Mouse (Mus musculus): ENCODE measurements around the gene Sgk1. TPM values are rescaled to one million over a fixed set of nuclear protein-coding genes. Genes with fewer than 3 reads are reported as not detected.
"Not testable (repeated sequence)": the region's sequence is repeated elsewhere in the genome, so short reads cannot be mapped to it uniquely, and the experiment has no call there.

Gene Sgk1
- total RNA-seq, 1 experiment from 2014 or later: 5.3 TPM

- ATAC-seq (replicated peaks; ENCODE audit: low read depth, poor library complexity, severe bottlenecking): no peak
These were observed 23.5 kb upstream of the Sgk1 start for GRCm38 (mm10) chr10:21858437-21858974.

GRCm38 (mm10) chr10:21866504-21866903 lies 15.5 kb upstream of the Sgk1 start:
- ATAC-seq (replicated peaks; ENCODE audit: low read depth, poor library complexity, severe bottlenecking): no peak

- no peak for ATAC-seq (replicated peaks; ENCODE audit: low read depth, poor library complexity, severe bottlenecking)
These were observed 13.8 kb upstream of the Sgk1 start for GRCm38 (mm10) chr10:21868221-21868620.

GRCm38 (mm10) chr10:21868623-21869022 lies 13.4 kb upstream of the Sgk1 start:
- ATAC-seq (replicated peaks; ENCODE audit: low read depth, poor library complexity, severe bottlenecking): no peak

- no peak; the same call in 1 of the 2 replicates for ATAC-seq (replicated peaks; ENCODE audit: low read depth, poor library complexity, severe bottlenecking)
These were observed 174 bp upstream of the Sgk1 start for GRCm38 (mm10) chr10:21881837-21882183.

GRCm38 (mm10) chr10:21883587-21883986 lies 1.6 kb downstream of the Sgk1 start:
- ATAC-seq (replicated peaks; ENCODE audit: low read depth, poor library complexity, severe bottlenecking): no peak

GRCm38 (mm10) chr10:21884534-21884933 lies 2.5 kb downstream of the Sgk1 start:
- no peak for ATAC-seq (replicated peaks; ENCODE audit: low read depth, poor library complexity, severe bottlenecking)

GRCm38 (mm10) chr10:21889141-21889765 lies 7.3 kb downstream of the Sgk1 start:
- peak; percentile 96 for ATAC-seq (replicated peaks; ENCODE audit: low read depth, poor library complexity, severe bottlenecking)

- ATAC-seq (replicated peaks; ENCODE audit: low read depth, poor library complexity, severe bottlenecking): peak; percentile 50
These were observed 8.3 kb downstream of the Sgk1 start for GRCm38 (mm10) chr10:21890293-21890692.

- ATAC-seq (replicated peaks; ENCODE audit: low read depth, poor library complexity, severe bottlenecking): no peak
These were observed 9.5 kb downstream of the Sgk1 start for GRCm38 (mm10) chr10:21891442-21891841.

GRCm38 (mm10) chr10:21892104-21892503 lies 10.1 kb downstream of the Sgk1 start:
- no peak for ATAC-seq (replicated peaks; ENCODE audit: low read depth, poor library complexity, severe bottlenecking)

GRCm38 (mm10) chr10:21898417-21898816 lies 16.4 kb downstream of the Sgk1 start:
- no peak for ATAC-seq (replicated peaks; ENCODE audit: low read depth, poor library complexity, severe bottlenecking)

- not testable (repeated sequence) for ATAC-seq (replicated peaks; ENCODE audit: low read depth, poor library complexity, severe bottlenecking)
These were observed 16.9 kb downstream of the Sgk1 start for GRCm38 (mm10) chr10:21898851-21899250.

GRCm38 (mm10) chr10:21899397-21899796 lies 17.4 kb downstream of the Sgk1 start:
- no peak for ATAC-seq (replicated peaks; ENCODE audit: low read depth, poor library complexity, severe bottlenecking)

- no peak for ATAC-seq (replicated peaks; ENCODE audit: low read depth, poor library complexity, severe bottlenecking)
These were observed 20.5 kb downstream of the Sgk1 start for GRCm38 (mm10) chr10:21902152-21903140.

GRCm38 (mm10) chr10:21904151-21904550 lies 22.2 kb downstream of the Sgk1 start:
- ATAC-seq (replicated peaks; ENCODE audit: low read depth, poor library complexity, severe bottlenecking): no peak

- ATAC-seq (replicated peaks; ENCODE audit: low read depth, poor library complexity, severe bottlenecking): 0 out of 2 replicates have a peak, but pooled peaks have one; percentile 43
These were observed 23.6 kb downstream of the Sgk1 start for GRCm38 (mm10) chr10:21905616-21906015.

GRCm38 (mm10) chr10:21906894-21907446 lies 25.0 kb downstream of the Sgk1 start:
- peak; percentile 75 for ATAC-seq (replicated peaks; ENCODE audit: low read depth, poor library complexity, severe bottlenecking)

- 0 out of 2 replicates have a peak, but pooled peaks have one; percentile 18 for ATAC-seq (replicated peaks; ENCODE audit: low read depth, poor library complexity, severe bottlenecking)
These were observed 25.8 kb downstream of the Sgk1 start for GRCm38 (mm10) chr10:21907784-21908183.

- ATAC-seq (replicated peaks; ENCODE audit: low read depth, poor library complexity, severe bottlenecking): no peak
These were observed 26.7 kb downstream of the Sgk1 start for GRCm38 (mm10) chr10:21908686-21909085.

- ATAC-seq (replicated peaks; ENCODE audit: low read depth, poor library complexity, severe bottlenecking): no peak
These were observed 28.4 kb downstream of the Sgk1 start for GRCm38 (mm10) chr10:21910334-21910733.
